Mouse (Mus musculus) small intestine, adult 2 months (tissue): ENCODE results near the gene Sema6b.

Experiments used
- CTCF ChIP-seq: fragments of 200-500 bp; IDR thresholded peaks from 2 replicates; pipeline ENCODE4 v1.5.1; 2012; ENCODE audit warnings: low read depth, mild to moderate bottlenecking, control low read depth, inconsistent platforms, low read length, moderate library complexity, mixed read lengths; ENCODE audit not compliant: insufficient replicate concordance, insufficient read length; ENCODE audit errors: extremely low read depth
- POLR2A ChIP-seq: fragments of 200-500 bp; IDR thresholded peaks from 2 replicates; pipeline ENCODE4 v1.6.1; 2012; ENCODE audit warnings: low read depth, mild to moderate bottlenecking, control low read depth, inconsistent platforms, low read length, moderate library complexity

DNA sequence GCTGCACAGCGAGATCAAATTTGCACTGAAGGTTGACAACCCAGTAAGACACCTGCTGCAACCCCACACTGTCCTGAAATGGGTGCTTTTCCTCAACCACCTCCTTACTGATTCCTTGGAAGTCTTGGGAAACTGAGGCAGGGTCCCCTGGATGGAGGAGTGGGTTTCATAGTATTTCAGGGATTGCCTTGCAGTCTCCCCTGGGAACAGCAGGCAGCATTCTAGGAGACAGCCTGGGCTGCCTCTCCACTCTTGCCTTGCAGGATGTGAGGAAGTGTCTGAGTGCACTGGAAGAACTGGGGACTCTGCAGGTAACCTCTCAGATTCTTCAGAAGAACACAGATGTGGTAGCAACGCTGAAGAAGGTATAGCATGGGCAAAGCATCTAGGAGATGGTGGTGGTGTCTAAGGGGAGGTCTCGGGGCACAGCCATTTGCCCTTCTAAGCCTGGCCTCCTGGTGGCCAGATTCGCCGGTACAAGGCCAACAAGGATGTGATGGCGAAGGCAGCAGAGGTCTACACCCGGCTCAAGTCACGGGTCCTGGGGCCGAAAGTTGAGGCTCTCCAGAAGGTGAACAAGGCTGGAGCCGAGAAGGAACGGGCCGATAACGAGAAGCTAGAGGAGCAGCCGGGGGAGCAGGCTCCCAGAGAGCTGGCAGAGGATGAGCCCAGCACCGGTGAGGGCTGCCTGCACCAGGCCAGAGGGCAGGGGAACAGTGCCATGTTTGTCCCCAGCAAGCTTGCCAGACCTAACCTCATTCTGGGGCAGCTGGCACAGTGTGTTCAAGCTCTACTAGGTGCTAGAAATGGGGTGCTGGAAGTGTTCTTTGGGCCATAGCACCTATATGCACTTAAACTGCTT, 41.2 kb downstream of the Sema6b start:
- TF ChIP-seq CTCF (no peak), POLR2A (no peak)
